Mouse (Mus musculus) granulocyte monocyte progenitor cell, adult 5-6 weeks (primary cell): ENCODE measurements around the gene Anp32a. TPM values are rescaled to one million over a fixed set of nuclear protein-coding genes. Genes with fewer than 3 reads are reported as not detected.

ENCODE experiments used
- ATAC-seq: replicated peaks from 2 replicates; pipeline ENCODE4 v1.8.0; 2016; ENCODE audit warnings: mild to moderate bottlenecking, moderate TSS enrichment, inconsistent platforms; ENCODE audit not compliant: poor library complexity, severe bottlenecking
- total RNA-seq, 2 experiments: library from RNA; stranded (forward) in 1 of 2; stranded (reverse) in 1 of 2; fragments of 200-712, 200-1000 nt in 1 of 2; fragments of >200 nt in 1 of 2; fragmentation: Nextera tagmentation in 1 of 2; gene quantifications; 2 replicates each; pipeline ENCODE4 v1.2.3; 2014 to 2017

Anp32a gene
- total RNA-seq, 2 experiments from 2014 or later: 423 to 721 TPM

DNA sequence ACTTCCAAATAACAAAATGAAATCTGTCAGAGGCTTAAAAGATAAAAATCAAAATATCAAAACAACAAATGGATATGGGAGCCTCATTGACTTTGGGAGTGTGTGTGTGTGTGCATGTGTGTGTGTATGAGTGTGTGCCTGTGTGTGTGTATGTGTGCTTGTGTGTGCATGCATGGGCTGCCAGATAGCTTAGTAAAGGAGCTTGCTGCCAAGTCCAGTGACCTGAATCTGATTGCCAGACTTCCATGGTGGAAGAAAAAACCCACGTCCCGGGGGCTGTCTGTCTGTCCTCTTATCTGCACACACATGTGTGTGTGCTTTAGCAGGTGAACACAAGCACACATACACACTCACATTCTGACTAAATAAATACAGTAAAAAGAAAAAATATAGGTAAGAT is 52.4 kb downstream of the Anp32a start:
- ATAC-seq: no peak

DNA sequence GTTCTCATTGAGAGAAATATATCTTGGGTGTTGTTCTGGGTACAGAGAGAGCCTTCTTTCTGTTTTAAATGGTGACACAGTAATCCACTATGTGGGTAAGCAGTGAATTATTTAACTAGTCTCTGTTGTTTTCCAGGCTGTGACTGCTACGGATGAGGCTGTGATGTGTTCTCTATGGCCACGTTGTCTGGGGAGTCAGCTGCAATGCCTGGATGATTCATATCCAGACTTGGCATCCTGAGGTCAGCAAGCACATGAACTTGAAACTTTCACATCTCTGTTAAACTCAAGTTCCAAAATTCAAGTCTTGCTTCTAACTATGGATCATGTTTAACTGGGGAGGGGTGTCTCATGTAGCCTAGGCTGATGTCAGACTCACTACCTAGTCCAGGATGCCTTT is 53.1 kb downstream of the Anp32a start:
- no peak for ATAC-seq

DNA sequence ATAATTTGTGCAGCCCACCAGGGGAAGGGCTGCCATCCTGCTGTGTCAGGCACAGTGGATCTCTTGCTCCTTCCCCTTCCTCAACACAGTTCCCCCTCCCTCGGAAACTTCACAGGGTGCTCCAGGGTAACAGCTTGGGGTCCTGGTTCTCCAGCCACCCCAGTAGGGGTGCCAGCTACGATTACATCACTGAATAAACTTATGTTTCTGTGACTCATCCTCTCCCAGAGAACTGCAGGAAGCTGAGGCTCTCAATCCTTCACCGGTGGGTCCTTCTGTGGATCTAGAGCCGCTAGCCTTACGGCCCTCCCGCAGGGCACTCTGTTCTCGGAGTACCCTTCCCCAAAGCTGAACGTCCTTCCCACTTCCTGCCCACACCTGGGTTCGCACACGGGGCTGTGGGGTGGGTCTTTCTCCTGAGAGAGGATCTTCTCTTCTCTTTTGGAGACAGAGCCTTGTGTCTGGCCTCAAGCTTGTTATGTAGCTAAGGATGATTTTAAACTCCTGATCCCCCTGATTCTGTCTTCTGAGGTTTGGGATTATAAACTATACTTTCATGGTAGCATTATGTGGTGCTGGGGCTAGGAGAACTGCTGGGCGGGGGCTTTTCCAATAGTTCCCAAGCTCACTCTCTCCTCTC is 59.6 kb downstream of the Anp32a start:
- 0 out of 2 replicates have a peak, but pooled peaks have one; percentile 22 for ATAC-seq

DNA sequence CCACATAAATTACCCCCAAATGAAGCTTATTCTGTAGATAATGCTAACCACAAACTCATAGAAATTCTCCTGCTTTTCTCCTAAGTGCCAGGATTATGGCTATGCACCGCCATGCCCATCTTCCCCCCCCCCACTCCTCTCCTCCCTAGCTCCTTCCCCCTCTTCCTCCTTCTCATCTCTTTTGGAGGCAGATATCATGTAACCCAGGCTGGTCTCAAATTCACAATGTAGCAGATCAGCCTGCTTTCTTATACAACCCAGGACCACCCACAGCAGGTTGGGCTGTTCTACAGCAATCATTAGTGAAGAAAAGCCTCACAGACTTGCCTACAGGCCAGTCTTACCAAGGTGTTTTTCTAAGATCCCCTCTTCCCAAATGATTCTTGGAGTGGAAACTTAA is 60.5 kb downstream of the Anp32a start:
- no peak for ATAC-seq

DNA sequence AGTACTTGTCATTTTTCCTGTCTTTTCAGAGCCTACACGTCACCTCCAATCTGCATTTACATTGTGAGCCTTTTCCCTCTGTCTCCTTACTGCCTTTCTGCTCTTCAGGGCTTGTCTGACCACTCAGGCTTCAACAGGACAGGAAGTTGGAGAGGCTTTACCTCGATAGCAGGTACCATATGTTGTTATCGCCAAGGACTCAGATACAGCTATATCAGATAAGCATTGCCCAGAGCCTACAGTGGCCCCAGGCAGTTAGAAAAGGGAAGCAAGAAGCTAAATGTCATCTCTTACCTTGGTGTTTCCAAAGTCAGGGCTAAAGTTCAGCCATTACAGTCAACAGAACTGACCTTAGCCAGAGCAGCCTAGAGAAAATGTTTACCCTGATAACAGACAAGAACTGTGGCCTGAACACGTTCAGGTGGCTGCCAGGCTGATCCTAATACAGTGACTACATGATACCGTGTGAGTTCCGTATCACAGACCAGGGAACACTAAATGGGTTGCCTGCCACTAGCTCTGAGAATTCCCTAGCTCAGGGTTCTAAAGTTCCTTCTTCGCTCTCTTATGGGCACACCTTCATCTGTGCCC is 65.4 kb downstream of the Anp32a start:
- ATAC-seq: no peak

DNA sequence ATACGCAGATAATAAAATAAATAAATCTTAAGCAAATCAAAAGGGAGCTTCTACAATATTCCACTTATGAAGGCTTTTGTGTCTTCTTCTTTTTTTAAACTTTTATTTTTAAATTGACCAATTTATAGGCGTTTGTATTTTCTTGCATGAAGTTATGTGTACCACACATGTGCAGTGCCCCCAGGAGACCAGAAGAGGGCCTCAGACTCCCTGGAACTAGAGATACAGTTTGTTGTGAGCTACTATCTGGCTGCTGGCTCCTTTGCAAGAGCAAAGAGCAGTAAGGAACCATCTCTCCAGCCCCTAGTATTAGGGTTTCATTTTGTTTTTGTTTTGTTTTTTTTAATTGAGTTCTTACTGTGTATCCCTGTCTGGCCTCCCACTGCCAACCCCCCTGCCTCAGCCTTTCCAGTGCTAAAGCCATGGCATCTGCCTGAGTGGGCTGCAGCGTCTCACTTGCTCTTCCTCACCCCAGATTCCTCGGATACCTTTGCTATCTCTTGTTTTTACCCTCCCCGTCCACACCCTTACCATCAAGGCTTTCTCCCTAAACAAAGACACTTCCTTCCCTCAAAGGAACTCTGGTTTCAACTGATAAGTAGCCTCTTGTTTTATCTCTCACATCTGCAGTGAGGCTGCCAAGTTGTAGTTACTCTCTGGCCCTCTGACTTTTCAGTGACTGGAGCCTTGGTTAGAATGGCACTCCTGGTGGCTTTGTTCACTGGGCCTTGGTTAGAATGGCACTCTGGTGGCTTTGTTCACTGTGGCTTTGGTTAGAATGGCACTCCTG is 66.5 kb downstream of the Anp32a start:
- ATAC-seq: no peak

DNA sequence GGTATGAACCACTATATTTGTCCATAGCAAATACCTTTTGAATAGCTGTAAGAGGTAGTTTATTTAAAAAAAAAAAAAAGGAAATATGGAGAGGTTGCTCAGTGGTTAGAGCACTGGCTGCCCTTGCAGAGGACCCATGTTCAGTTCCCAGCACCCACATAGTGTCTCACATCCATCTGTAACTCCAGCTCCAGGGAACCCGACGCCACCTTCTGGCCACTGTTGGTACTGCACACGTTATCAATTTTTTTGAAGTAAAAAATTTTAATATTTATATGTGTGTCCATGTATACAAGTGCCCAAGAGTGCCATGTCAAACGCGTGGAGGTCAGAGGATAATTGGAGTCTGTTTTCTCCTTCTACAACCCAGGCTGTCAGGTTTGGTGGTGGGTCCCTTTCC is 77.6 kb downstream of the Anp32a start:
- ATAC-seq: no peak

DNA sequence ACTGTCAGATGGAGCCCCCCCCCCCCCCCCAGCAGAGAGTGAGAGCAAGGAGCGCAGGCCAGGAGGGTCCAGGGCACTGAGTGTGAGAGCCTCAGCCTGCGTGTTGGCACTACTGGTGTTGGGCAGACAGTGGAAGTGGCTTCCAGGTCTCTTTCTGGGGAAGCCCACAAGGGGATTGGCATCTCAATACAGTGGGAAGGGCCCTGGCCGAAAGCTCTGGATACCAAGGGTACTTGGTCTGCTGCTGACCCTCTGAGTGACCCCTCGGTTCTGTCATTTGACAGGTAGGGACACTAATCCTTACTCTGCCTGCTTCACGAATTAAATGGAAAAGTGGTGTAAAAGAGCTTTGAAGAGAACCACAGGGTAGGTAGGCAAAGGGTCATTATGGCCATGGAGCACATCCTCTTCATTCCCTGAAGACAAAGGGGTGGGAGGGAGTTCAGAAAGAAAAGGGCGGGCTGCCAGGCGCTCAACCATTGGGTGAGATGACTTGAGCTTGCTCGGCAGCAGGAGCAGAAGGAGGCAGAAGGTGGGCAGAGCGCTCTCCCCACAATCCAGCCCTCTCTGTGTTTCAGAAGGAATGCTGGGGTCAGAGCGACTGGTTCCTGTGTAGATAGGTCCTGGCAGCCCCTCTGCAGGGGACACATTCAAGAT is 79.3 kb downstream of the Anp32a start:
- ATAC-seq: no peak

DNA sequence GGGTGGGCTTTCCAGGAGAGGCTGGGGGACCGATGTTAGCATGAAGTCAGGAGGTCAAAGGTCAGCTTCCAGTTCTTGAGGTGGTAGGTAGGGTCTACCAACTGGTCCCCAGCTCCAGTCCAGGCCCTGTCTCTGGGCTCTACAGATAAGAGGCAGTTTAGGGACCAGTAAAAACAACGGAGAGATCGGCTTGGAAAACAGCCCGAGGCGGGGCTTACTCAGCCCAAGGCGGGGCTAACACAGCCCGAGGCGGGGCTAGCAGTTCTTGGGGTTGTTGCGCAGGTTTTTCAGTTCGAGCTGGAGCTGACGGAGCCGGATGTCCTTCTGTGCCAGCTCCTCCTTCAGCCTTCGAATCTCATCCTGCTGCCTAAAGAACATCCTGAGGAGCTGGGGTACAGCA is 79.9 kb downstream of the Anp32a start:
- peak; percentile 92 for ATAC-seq

DNA sequence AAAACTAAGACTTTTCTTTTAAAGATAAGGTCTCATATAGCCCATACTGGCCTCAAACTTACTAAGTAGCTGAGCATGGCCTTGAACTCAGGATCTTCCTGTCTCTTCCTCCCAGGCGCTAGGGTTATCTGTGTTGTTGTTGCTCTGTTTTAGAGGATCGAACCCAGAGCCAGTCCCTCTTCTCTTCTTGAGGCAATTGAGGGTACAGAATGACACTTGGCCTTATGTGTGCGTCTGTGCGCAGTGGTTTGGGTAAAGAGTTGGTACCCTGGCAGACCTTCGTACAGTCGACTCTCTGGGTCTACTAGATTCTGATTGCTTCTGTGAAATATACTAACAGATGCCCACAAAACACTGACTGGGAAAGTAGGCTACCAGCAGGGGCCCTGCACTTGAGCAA is 80.8 kb downstream of the Anp32a start:
- no peak for ATAC-seq

DNA sequence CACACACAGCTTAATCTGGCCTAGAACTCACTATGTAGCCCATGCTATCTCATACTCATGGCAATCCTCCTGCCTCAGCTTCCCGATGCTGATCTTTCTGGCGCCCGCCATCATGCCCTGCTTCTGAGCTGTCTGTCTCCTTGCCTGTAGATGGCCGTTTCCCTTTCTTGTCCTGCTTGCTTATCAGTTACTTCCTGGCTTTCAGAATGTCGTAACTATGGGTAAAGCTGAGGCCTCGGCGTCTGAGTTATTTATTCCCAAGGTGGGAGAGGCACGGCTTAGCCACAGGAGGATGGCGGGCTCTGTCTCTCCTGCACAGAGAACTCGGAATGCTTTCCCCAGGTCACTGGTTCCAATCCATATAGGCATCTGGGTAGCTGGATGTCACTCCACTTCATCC is 81.8 kb downstream of the Anp32a start:
- ATAC-seq: no peak; the same call in 1 of the 2 replicates

DNA sequence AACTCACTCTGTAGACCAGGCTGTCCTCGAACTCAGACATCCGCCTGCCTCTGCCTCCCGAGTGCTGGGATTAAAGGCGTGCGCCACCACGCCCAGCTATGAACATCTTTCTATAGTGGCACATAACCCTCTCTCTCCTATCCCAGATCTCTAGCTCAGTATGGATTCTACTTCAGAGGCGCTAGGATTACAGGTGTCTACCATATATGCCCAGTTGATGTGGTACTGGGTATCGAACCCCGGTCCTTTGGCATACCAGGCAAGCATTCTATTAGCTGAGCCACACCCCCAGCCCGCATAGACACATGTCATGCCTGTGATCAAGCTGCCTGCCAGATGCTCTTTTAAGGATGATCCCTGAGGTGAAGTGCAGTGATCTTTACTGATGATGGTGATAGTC is 82.8 kb downstream of the Anp32a start:
- no peak for ATAC-seq

DNA sequence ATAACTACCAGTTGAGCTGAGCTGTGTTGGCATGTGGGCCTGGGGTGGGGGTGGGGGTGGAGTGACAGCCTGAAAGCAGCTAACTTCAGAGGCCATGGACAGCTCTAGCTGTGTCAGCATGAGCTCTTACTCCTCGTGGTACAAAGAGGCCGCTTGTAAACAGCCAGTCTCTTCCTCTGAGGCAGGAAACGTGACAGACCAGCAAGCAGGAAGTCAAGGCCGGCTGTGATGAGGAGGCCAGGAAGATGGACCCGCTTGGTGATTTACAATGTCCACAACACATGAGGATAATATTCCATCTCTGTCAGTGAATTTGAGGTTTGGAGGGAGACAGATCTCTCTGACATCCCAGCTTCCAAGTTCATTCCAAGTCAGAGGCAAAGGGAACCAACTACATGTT is 84.2 kb downstream of the Anp32a start:
- ATAC-seq: no peak

DNA sequence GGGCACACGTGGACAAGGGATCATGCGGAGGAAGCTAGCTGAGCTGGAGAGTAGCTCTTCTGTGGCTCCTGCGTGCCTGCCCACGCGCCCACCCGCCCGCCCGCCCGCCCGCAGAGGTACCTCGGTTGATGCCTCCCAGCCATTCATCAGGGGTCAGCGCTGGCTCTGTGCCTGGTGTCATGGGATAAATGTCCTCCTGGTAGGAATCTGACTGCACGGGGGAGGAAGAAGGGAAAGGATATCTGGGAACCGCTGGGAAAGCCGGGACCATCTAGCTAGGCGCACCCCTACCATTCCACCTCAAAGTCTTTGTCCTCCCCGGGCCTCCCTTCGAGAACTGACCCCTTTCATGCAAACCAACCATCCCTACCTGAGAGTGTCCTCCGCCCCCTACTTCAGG is 84.9 kb downstream of the Anp32a start:
- no peak for ATAC-seq

DNA sequence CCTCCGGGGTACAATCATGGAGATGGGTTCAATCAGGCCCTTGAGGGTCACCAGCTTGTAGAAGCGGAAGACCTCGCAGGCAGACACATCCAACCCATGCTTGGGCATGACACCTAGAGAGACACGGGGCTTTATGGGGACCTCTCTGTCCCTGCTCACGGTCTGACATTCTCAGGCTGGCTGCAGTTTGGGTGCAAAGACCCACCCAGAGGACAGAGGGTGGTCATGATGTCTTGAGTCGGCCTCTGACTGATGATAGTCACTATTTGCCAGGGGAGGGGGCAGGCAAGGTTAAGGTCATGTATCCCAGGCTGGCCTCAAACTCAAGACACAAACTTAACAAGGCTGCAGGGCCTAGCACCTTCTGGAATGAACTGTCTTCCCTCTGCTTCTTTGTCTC is 85.4 kb downstream of the Anp32a start:
- ATAC-seq: no peak

DNA sequence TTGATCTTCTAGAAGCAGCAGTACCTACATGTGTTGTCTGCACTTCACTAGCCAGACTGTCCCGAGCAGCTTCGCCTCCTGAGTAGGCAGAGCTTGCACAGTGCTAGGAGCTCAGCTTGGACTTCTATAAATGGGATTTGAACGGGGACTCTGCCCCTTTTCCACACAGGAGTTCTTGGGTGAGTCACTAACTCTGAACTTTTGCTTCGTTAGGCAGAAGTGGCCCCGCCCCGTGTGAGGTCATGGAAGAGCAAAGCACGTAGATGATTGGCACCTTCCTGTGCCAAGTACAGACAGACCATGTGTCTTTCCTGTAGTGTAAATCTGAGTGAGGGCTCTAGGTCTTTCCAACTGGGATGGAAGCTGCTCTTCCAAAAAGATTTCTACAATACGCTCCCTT is 85.9 kb downstream of the Anp32a start:
- ATAC-seq: no peak

Other genes with a start within 250 kb of the Anp32a start
- gene Glce, start 218.6 kb upstream of the Anp32a start, total RNA-seq (2014; fragmentation: Nextera tagmentation): 12.4 and 15.5 TPM in 2 replicates
- gene Glce, start 218.6 kb upstream of the Anp32a start, total RNA-seq (2017): 21.4 and 22.5 TPM in 2 replicates
- not detected in 2 replicates for gene Spesp1, start 59.1 kb upstream of the Anp32a start, total RNA-seq (2014; fragmentation: Nextera tagmentation)
- not detected in 2 replicates for gene Spesp1, start 59.1 kb upstream of the Anp32a start, total RNA-seq (2017)
- gene Coro2b, start 195.8 kb downstream of the Anp32a start, total RNA-seq (2014; fragmentation: Nextera tagmentation): 2.0 TPM in 1 of 2 replicates, not detected in the other
- gene Coro2b, start 195.8 kb downstream of the Anp32a start, total RNA-seq (2017): not detected in 2 replicates